Mouse (Mus musculus): ENCODE data around the gene Cdkl3. TPM values are rescaled to one million over a fixed set of nuclear protein-coding genes. Genes with fewer than 3 reads are reported as not detected.

The Cdkl3 gene
- polyA plus RNA-seq, 1 experiment from 2014 or later: 0.78 TPM

GRCm38 (mm10) chr11:52124468-52124867 lies 120.4 kb downstream of the Cdkl3 start:
- Histone ChIP-seq H3K9ac (no peak overlapping the region), H3K36me3 (replicated peaks) (peaks cover 58% of the 10 kb centered on the region), H3K27ac (replicated peaks) (no peak overlapping the region), H3K9me3 (replicated peaks) (no peaks in the 10 kb centered on the region), H3K4me2 (no peak overlapping the region), H3K27me3 (no peaks in the 10 kb centered on the region), H3K4me3 (replicated peaks) (no peak overlapping the region), H3K4me1 (replicated peaks) (peaks cover 4% of the 10 kb centered on the region; the same call in 1 of the 2 replicates)
- ATAC-seq (ENCODE audit: insufficient read depth): no peak
- 56% methylated on average over 4 of the region's 4 CpGs for WGBS (ENCODE audit: insufficient replicate concordance)

DNA sequence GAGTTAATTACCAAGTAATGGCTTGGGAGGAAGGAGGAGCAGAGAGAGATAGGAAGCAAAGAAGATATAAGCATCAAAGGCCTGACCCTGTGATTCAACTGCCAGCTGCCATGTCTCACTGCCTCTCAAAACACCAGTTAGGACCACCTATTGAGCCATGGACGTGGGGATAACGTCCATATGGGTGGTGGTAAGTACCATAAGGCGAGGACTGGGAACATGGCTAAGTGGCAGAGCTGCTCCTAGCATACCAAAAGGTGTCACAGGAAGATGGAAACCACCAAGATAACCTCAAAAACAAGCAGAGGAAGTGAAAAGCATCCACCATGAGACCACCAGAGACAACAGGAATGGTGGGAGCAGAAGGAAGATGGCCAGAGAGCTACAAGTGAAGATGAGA lies 123.1 kb downstream of the Cdkl3 start:
- ATAC-seq (ENCODE audit: insufficient read depth): no peak
- H3K36me3 ChIP-seq (replicated peaks): peaks cover 33% of the 10 kb centered on the region

DNA sequence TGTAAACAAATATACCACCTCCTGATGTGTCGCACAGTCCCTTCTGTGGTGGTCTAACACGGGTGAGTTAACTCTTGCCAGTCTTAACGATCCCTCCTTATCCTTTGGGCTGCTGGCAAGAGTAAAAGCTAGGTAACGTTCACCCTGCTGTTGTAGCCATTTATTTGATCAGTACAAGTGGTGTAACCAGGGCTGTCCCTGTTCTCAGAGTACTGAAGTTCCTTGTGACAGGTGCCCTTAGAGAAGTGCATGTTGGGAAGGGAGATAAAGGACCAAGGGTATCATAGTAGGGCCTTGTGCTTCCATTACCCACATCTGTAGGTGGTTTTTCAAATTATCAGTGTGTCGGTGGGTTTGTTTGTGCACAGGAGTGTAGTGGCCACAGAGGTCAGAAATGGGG lies 123.7 kb downstream of the Cdkl3 start:
- Histone ChIP-seq H3K4me1 (replicated peaks) (peaks cover 4% of the 10 kb centered on the region; the same call in 1 of the 2 replicates), H3K27me3 (no peaks in the 10 kb centered on the region), H3K4me3 (replicated peaks) (no peak overlapping the region), H3K36me3 (replicated peaks) (peaks cover 27% of the 10 kb centered on the region), H3K27ac (replicated peaks) (no peak overlapping the region), H3K4me2 (no peak overlapping the region), H3K9ac (no peak overlapping the region), H3K9me3 (replicated peaks) (no peaks in the 10 kb centered on the region)
- no peak for ATAC-seq (ENCODE audit: insufficient read depth)
- WGBS (ENCODE audit: insufficient replicate concordance): 68% methylated on average over 5 of the region's 5 CpGs

More for the DNA sequence above, 123.1 kb downstream of the Cdkl3 start:
- Histone ChIP-seq H3K9me3 (replicated peaks) (no peaks in the 10 kb centered on the region), H3K4me1 (replicated peaks) (peaks cover 4% of the 10 kb centered on the region; the same call in 1 of the 2 replicates), H3K9ac (no peak overlapping the region), H3K27me3 (no peaks in the 10 kb centered on the region), H3K4me2 (no peak overlapping the region), H3K27ac (replicated peaks) (no peak overlapping the region), H3K4me3 (replicated peaks) (no peak overlapping the region)
- WGBS (ENCODE audit: insufficient replicate concordance): 65% methylated on average over 3 of the region's 3 CpGs

GRCm38 (mm10) chr11:52128316-52129061 lies 124.5 kb downstream of the Cdkl3 start:
- WGBS (ENCODE audit: insufficient replicate concordance): 60% methylated on average over 5 of the region's 5 CpGs
- H3K4me1 ChIP-seq (replicated peaks): peaks cover 4% of the 10 kb centered on the region; the same call in 1 of the 2 replicates
- no peak overlapping the region for H3K4me3 ChIP-seq (replicated peaks)
- H3K36me3 ChIP-seq (replicated peaks): peaks cover 21% of the 10 kb centered on the region
- H3K9me3 ChIP-seq (replicated peaks): no peaks in the 10 kb centered on the region
- no peak overlapping the region for H3K4me2 ChIP-seq
- ATAC-seq (ENCODE audit: insufficient read depth): no peak
- no peak overlapping the region for H3K27ac ChIP-seq (replicated peaks)
- H3K9ac ChIP-seq: no peak overlapping the region
- no peaks in the 10 kb centered on the region for H3K27me3 ChIP-seq

DNA sequence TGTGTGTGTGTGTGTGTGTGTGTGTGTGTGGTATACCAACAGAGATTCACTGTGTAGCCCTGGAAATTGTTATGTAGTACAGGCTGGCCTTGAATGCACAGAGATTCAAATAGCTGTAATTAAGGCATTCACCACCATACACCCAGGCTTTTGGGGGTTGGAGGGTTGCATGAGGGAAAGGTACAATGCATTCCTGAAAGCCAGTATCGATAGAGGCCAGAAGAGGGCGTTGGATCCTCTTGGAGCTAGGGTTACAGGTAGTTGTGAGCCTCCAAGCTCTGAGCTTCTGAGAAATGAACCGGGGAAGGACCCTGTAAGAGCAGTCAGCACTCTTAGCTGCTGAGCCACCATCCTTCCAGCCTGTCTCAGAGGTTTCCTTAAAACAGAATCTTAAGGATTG lies 125.2 kb downstream of the Cdkl3 start:
- Histone ChIP-seq H3K36me3 (replicated peaks) (peaks cover 15% of the 10 kb centered on the region), H3K9ac (no peak overlapping the region), H3K9me3 (replicated peaks) (no peaks in the 10 kb centered on the region), H3K4me2 (no peak overlapping the region), H3K4me3 (replicated peaks) (no peak overlapping the region), H3K27me3 (no peaks in the 10 kb centered on the region), H3K4me1 (replicated peaks) (peaks cover 4% of the 10 kb centered on the region; the same call in 1 of the 2 replicates), H3K27ac (replicated peaks) (no peak overlapping the region)
- no peak for ATAC-seq (ENCODE audit: insufficient read depth)
- WGBS (ENCODE audit: insufficient replicate concordance): 18% methylated on average over 3 of the region's 3 CpGs

DNA sequence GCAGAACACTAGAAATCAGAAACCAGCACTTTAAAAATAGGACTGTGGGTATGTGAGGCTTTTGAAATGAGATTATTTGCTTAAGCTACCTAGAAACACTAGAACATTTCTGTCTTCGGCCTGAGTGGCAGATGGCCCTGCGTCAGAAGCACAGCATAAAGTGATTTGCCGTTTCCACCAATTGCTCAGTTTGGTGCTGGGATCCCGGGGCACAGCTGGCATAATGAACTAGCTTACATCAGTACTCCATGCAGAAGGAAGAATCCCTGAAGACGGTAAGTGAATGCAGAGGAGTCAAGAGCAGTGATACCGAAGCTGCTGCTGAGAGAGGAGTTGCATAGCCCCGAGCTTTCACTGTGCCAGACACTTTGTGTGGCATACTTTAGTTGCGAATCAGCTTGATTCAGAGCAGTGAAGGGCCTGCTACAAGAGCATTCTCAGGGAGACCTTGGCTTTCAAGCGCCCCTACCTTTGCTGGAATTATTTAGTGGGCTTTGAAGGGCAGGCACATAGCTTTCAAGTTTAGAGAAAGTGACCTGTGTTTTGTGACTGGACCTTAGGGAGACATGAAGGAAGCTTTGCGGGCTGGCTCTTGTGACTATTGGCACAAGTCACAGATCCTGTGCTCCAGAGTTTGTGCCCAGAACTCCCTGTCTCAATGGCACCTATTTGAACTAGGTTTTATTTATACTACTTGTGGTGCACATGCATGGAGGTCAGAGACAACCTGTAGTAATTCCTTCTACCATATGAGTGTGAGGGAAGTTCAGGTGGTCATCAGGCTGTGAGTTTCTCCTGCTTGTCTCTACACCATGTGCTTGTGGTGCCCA lies 125.8 kb downstream of the Cdkl3 start:
- H3K27me3 ChIP-seq: no peaks in the 10 kb centered on the region
- H3K36me3 ChIP-seq (replicated peaks): peaks cover 8% of the 10 kb centered on the region
- H3K27ac ChIP-seq (replicated peaks): no peak overlapping the region
- no peak overlapping the region for H3K4me2 ChIP-seq
- no peak overlapping the region for H3K9ac ChIP-seq
- 77% methylated on average over 10 of the region's 10 CpGs for WGBS (ENCODE audit: insufficient replicate concordance)
- no peak overlapping the region for H3K4me3 ChIP-seq (replicated peaks)
- no peaks in the 10 kb centered on the region for H3K9me3 ChIP-seq (replicated peaks)
- ATAC-seq (ENCODE audit: insufficient read depth): no peak
- no peaks in the 10 kb centered on the region; the same call in 1 of the 2 replicates for H3K4me1 ChIP-seq (replicated peaks)

- ATAC-seq (ENCODE audit: insufficient read depth): no peak
Measured at GRCm38 (mm10) chr11:52130451-52131068, 126.5 kb downstream of the Cdkl3 start.

More at GRCm38 (mm10) chr11:52130451-52131068, 126.5 kb downstream of the Cdkl3 start:
- H3K4me2 ChIP-seq: no peak overlapping the region
- WGBS (ENCODE audit: insufficient replicate concordance): 74% methylated on average over 7 of the region's 7 CpGs
- H3K4me3 ChIP-seq (replicated peaks): no peak overlapping the region
- 0 out of 2 replicates have a peak, but pooled peaks cover 3% of the 10 kb centered on the region for H3K9me3 ChIP-seq (replicated peaks)
- H3K9ac ChIP-seq: no peak overlapping the region
- no peaks in the 10 kb centered on the region for H3K27me3 ChIP-seq
- H3K4me1 ChIP-seq (replicated peaks): no peaks in the 10 kb centered on the region
- peaks cover 2% of the 10 kb centered on the region for H3K36me3 ChIP-seq (replicated peaks)
- H3K27ac ChIP-seq (replicated peaks): no peak overlapping the region

Small RNAs within 50 kb of the gene (microRNA-seq; reads per million reads assigned to microRNA genes)
- gene Gm24157: 1.3 reads per million
- gene Mir3061: 30.2 reads per million, percentile 40 among the genes with 10 or more reads in this experiment

Other genes starting within 250 kb of the Cdkl3 start
- gene Sec24a, start 240.6 kb upstream of the Cdkl3 start, polyA plus RNA-seq (2015; fragmentation: Nextera tagmentation; extraction: Ambion mirVana): 7.0 and 7.3 TPM in 2 replicates
- 73.7 and 77.0 TPM in 2 replicates for gene Sar1b, start 240.5 kb upstream of the Cdkl3 start, polyA plus RNA-seq (2015; fragmentation: Nextera tagmentation; extraction: Ambion mirVana)
- 0.69 and 0.83 TPM in 2 replicates for gene Jade2, start 146.6 kb upstream of the Cdkl3 start, polyA plus RNA-seq (2015; fragmentation: Nextera tagmentation; extraction: Ambion mirVana)
- 46.3 and 48.6 TPM in 2 replicates for gene Cdkn2aipnl, start 36.6 kb upstream of the Cdkl3 start, polyA plus RNA-seq (2015; fragmentation: Nextera tagmentation; extraction: Ambion mirVana)
- gene Ube2b, start 3.5 kb upstream of the Cdkl3 start, polyA plus RNA-seq (2015; fragmentation: Nextera tagmentation; extraction: Ambion mirVana): 118 and 139 TPM in 2 replicates
- 31.4 and 31.6 TPM in 2 replicates for gene Ppp2ca, start 94.5 kb downstream of the Cdkl3 start, polyA plus RNA-seq (2015; fragmentation: Nextera tagmentation; extraction: Ambion mirVana)
- gene Olfr1373, start 141.3 kb downstream of the Cdkl3 start, polyA plus RNA-seq (2015; fragmentation: Nextera tagmentation; extraction: Ambion mirVana): not detected in 2 replicates
- gene Olfr1371, start 209.8 kb downstream of the Cdkl3 start, polyA plus RNA-seq (2015; fragmentation: Nextera tagmentation; extraction: Ambion mirVana): not detected in 2 replicates
- 236 and 277 TPM in 2 replicates for gene Skp1a, start 227.8 kb downstream of the Cdkl3 start, polyA plus RNA-seq (2015; fragmentation: Nextera tagmentation; extraction: Ambion mirVana)

All from liver, embryonic 15.5 days (tissue).